Mouse (Mus musculus) bone marrow, adult 2 months (tissue): Measurements from ENCODE around the gene Cfap300.

ENCODE experiments used
- CTCF ChIP-seq: fragments of 200-500 bp; IDR thresholded peaks from 2 replicates; pipeline ENCODE4 v1.5.1; 2011; ENCODE audit warnings: low read length, control low read depth; ENCODE audit not compliant: control insufficient read depth, insufficient read depth
- POLR2A ChIP-seq: fragments of 200-500 bp; IDR thresholded peaks from 2 replicates; pipeline ENCODE4 v1.6.1; 2011; ENCODE audit warnings: low read depth, mild to moderate bottlenecking, control low read depth, low read length, borderline replicate concordance; ENCODE audit not compliant: control insufficient read depth

- TF ChIP-seq CTCF (no peak), POLR2A (no peak)
Observed at GRCm38 (mm10) chr9:7980162-7980561, 62.5 kb downstream of the Cfap300 start.
